ENCODE assay signal across 20 mouse cellular contexts in the genomic region with DNA sequence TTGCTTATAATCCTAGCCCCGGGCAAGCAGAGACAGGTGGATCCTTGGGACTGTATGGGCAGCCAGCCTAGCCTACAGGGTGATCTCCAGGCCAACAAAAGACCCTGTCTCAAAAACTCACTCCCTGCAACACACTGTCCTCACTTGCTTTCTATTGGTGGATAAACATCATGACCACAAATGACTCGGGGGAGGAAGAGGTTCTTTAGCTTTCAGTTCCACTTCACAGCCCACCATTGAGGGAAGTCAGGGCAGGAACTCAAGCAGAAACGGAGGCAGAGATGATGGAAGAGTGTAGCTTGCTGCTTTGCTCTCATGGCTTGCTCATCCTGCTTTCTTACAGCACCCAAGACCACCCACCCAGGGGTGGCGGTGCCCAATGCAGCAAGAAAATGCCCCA. TPM values are rescaled to one million over a fixed set of nuclear protein-coding genes. Genes with fewer than 3 reads are reported as not detected.
DNase-seq lines count a peak whose midpoint lies in the region; ATAC-seq and TF ChIP-seq lines count a peak whose summit lies in the region.
"Had no signal": no experiment of that assay in that cellular context is flagged by ENCODE, and none has a peak within 500 bp of the region (broad histone marks: within the 10 kb centered on the region; RNA-seq: fewer than 3 reads in every experiment).

No protein-coding gene starts in this region.

- no peak for TF ChIP-seq POLR2A in CH12.LX (IDR thresholded peaks at IDR 0.05; ENCODE audit: low read depth, low read length)
- TF ChIP-seq POLR2A in kidney, adult 2 months (IDR thresholded peaks at IDR 0.05; ENCODE audit: low read depth, low read length), result no peak

- H3K27ac ChIP-seq in CH12.LX (ENCODE audit: insufficient read depth, low read depth), result no peak overlapping the region
- no peak overlapping the region for H3K27ac ChIP-seq in kidney, adult 2 months (ENCODE audit: insufficient read depth, low read depth, low read length)
- no peak overlapping the region for H3K27ac ChIP-seq in forebrain, postnatal 0 days (ENCODE audit: low read depth, low read length)
- H3K27ac ChIP-seq: embryonic facial prominence, embryonic 10.5 days; embryonic facial prominence, embryonic 12.5 days had no signal

- in situ Hi-C loops in CH12.LX (cut with MboI; ENCODE audit: low pct_ligation_motif_present, low pct_unique_long_range_greater_than_20kb, low sequenced_read_pairs), result no loop called here

- no peaks in the 10 kb centered on the region for H3K79me2 ChIP-seq in CH12.LX (replicated peaks; ENCODE audit: control insufficient read depth, extremely low read depth, insufficient read depth, poor library complexity, severe bottlenecking)

- TF ChIP-seq EP300 in CH12.LX (IDR thresholded peaks at IDR 0.05; ENCODE audit: low read length), result no peak

- ATAC-seq in megakaryocyte, adult 5-6 weeks (ENCODE audit: poor library complexity, severe bottlenecking), result 0 out of 2 replicates have a peak, but pooled peaks have one; percentile 38
- ATAC-seq in forebrain, postnatal 0 days, result no peak
- ATAC-seq: CD4-positive, CD25-positive, alpha-beta regulatory T cell, adult 4 months; forebrain, embryonic 14.5 days; forebrain, embryonic 16.5 days had no signal

- H3K4me3 ChIP-seq in CH12.LX (replicated peaks in 1 of 3; ENCODE audit: low read depth in 2 of 3, low read length in 2 of 3, poor library complexity in 1 of 3), result no peak overlapping the region
- no peak overlapping the region for H3K4me3 ChIP-seq in kidney, adult 2 months (ENCODE audit: insufficient read depth, low read depth, low read length)
- H3K4me3 ChIP-seq in forebrain, postnatal 0 days (ENCODE audit: low read depth, low read length), result no peak overlapping the region
- H3K4me3 ChIP-seq: embryonic facial prominence, embryonic 10.5 days; embryonic facial prominence, embryonic 12.5 days had no signal

- dilution Hi-C loops in CH12.LX (cut with MboI; ENCODE audit: extremely low pct_ligation_motif_present, extremely low pct_unique_long_range_greater_than_20kb, low sequenced_read_pairs), result no loop called here

- H3K27me3 ChIP-seq in CH12.LX (replicated peaks), result no peaks in the 10 kb centered on the region
- H3K27me3 ChIP-seq in kidney, adult 2 months (replicated peaks; ENCODE audit: control insufficient read depth, insufficient read depth, low read length), result no peaks in the 10 kb centered on the region
- H3K27me3 ChIP-seq in forebrain, postnatal 0 days (ENCODE audit: insufficient read depth, low read length), result no peaks in the 10 kb centered on the region
- H3K27me3 ChIP-seq: embryonic facial prominence, embryonic 12.5 days had no signal

- 58% methylated on average over 4 of the region's 4 CpGs for WGBS in kidney, adult 2 months
- 67% methylated on average over 4 of the region's 4 CpGs for WGBS in forebrain, postnatal 0 days

- H3K9ac ChIP-seq in CH12.LX (ENCODE audit: insufficient read depth, low read depth), result no peak overlapping the region
- H3K9ac ChIP-seq in forebrain, postnatal 0 days, result no peak overlapping the region
- H3K9ac ChIP-seq: embryonic facial prominence, embryonic 12.5 days had no signal

- DNase-seq in CH12.LX (ENCODE audit: extremely low read depth), result no peak
- DNase-seq in kidney, adult 2 months, result no peak
- no peak for DNase-seq in adipocyte (ENCODE audit: low spot score)
- DNase-seq in forebrain, postnatal 0 days, result no peak
- DNase-seq: adrenal gland, adult 8-10 months; adrenal gland, postnatal 14 days; adrenal gland, postnatal 36 days; B cell, adult 2 months; cerebellum, adult 11-12 months; cerebellum, adult 2 months; cerebellum, adult 9-10 months; cerebellum, postnatal 10 days; cerebellum, postnatal 25 days had no signal

- H3K4me1 ChIP-seq in CH12.LX (ENCODE audit: control insufficient read depth in 1 of 2, insufficient read depth in 2 of 2), result peaks cover 0 to 9% of the 10 kb centered on the region in 2 experiments; a peak in 3 of 4 replicates
- no peaks in the 10 kb centered on the region for H3K4me1 ChIP-seq in kidney, adult 2 months (ENCODE audit: control insufficient read depth, insufficient read depth, low read length)
- no peaks in the 10 kb centered on the region for H3K4me1 ChIP-seq in forebrain, postnatal 0 days (ENCODE audit: insufficient read depth)
- H3K4me1 ChIP-seq: embryonic facial prominence, embryonic 10.5 days; embryonic facial prominence, embryonic 12.5 days had no signal

- no peaks in the 10 kb centered on the region for H3K9me3 ChIP-seq in CH12.LX (replicated peaks; ENCODE audit: low read length)
- no peaks in the 10 kb centered on the region for H3K9me3 ChIP-seq in forebrain, postnatal 0 days (ENCODE audit: low read length)
- H3K9me3 ChIP-seq: embryonic facial prominence, embryonic 10.5 days; embryonic facial prominence, embryonic 12.5 days had no signal

- TF ChIP-seq CTCF in CH12.LX (conservative IDR thresholded peaks at IDR 0.05 in 1 of 2, IDR thresholded peaks at IDR 0.05 in 1 of 2; ENCODE audit: low read depth in 2 of 2, low read length in 2 of 2), result no peak
- no peak for TF ChIP-seq CTCF in kidney, adult 2 months (conservative IDR thresholded peaks at IDR 0.05; ENCODE audit: insufficient read depth, insufficient read length, low read depth, low read length)
- TF ChIP-seq CTCF in forebrain, postnatal 0 days (IDR thresholded peaks at IDR 0.05; ENCODE audit: low read depth), result no peak

- no peaks in the 10 kb centered on the region for H3K36me3 ChIP-seq in CH12.LX (replicated peaks in 1 of 2; ENCODE audit: control insufficient read depth in 1 of 2, insufficient read depth in 1 of 2, low read length in 1 of 2)
- H3K36me3 ChIP-seq in kidney, adult 2 months (ENCODE audit: control insufficient read depth, insufficient read depth, low read length), result no peaks in the 10 kb centered on the region
- no peaks in the 10 kb centered on the region for H3K36me3 ChIP-seq in forebrain, postnatal 0 days (ENCODE audit: insufficient read depth)
- H3K36me3 ChIP-seq: embryonic facial prominence, embryonic 10.5 days; embryonic facial prominence, embryonic 12.5 days had no signal

- no peak for TF ChIP-seq RAD21 in CH12.LX (IDR thresholded peaks at IDR 0.05; ENCODE audit: low read depth, low read length)

- H3K4me2 ChIP-seq in CH12.LX (ENCODE audit: insufficient read depth, low read depth, poor library complexity, severe bottlenecking), result peak overlapping the region; percentile 22; the same call in 1 of the 2 replicates
- H3K4me2 ChIP-seq in forebrain, postnatal 0 days (ENCODE audit: low read depth), result no peak overlapping the region
- H3K4me2 ChIP-seq: embryonic facial prominence, embryonic 12.5 days had no signal

TF ChIP-seq in CH12.LX, 34 proteins besides CTCF, POLR2A, EP300 and RAD21:
- TF ChIP-seq TCF12 (IDR thresholded peaks at IDR 0.05; ENCODE audit: low read depth, low read length) (no peak), CHD1 (IDR thresholded peaks at IDR 0.05; ENCODE audit: low read depth, low read length) (no peak), NRF1 (IDR thresholded peaks at IDR 0.05; ENCODE audit: low read depth, low read length) (no peak), E2F4 (IDR thresholded peaks at IDR 0.05; ENCODE audit: insufficient replicate concordance, low read depth, low read length) (no peak), HCFC1 (IDR thresholded peaks at IDR 0.05; ENCODE audit: low read depth, low read length) (no peak)

RNA-seq across cellular contexts. Expression of a gene that starts 17.3 kb away (rescaled TPM):
- total RNA-seq in CH12.LX (2012; rRNA removed) (not detected in 2 replicates), CH12.LX (2014; rRNA removed) (not detected in 2 replicates)
- polyA plus RNA-seq in CH12.LX (2012; ENCODE audit: insufficient read length, low read depth), result not detected in 2 replicates
- total RNA-seq in megakaryocyte, adult 5-6 weeks (2015), result 0.07 and 0.14 TPM in 2 replicates
- total RNA-seq in megakaryocyte, adult 5-6 weeks (2017), result 0.28 and 0.70 TPM in 2 replicates
- 2.5 and 2.6 TPM in 2 replicates for polyA plus RNA-seq in kidney, adult 2 months (2012; rRNA removed)
- total RNA-seq in forebrain, postnatal 0 days (2014; rRNA removed), result 14.3 and 15.4 TPM in 2 replicates
- 12.5 and 17.0 TPM in 2 replicates for polyA plus RNA-seq in forebrain, postnatal 0 days (2015; fragmentation: Nextera tagmentation; extraction: Ambion mirVana)
- total RNA-seq: MEL had no signal

RNA-seq across cellular contexts. Expression of a gene that starts 45.9 kb away (rescaled TPM):
- 9.8 and 10.3 TPM in 2 replicates for total RNA-seq in CH12.LX (2012; rRNA removed)
- 17.5 and 20.3 TPM in 2 replicates for total RNA-seq in CH12.LX (2014; rRNA removed)
- polyA plus RNA-seq in CH12.LX (2012; ENCODE audit: insufficient read length, low read depth), result 11.1 and 12.3 TPM in 2 replicates
- 9.7 and 10.0 TPM in 2 replicates for total RNA-seq in megakaryocyte, adult 5-6 weeks (2015)
- total RNA-seq in megakaryocyte, adult 5-6 weeks (2017), result 9.6 and 11.3 TPM in 2 replicates
- 11.4 and 13.7 TPM in 2 replicates for polyA plus RNA-seq in kidney, adult 2 months (2012; rRNA removed)
- 27.2 and 28.9 TPM in 2 replicates for total RNA-seq in forebrain, postnatal 0 days (2014; rRNA removed)
- polyA plus RNA-seq in forebrain, postnatal 0 days (2015; fragmentation: Nextera tagmentation; extraction: Ambion mirVana), result 12.5 and 13.9 TPM in 2 replicates

RNA-seq across cellular contexts. Expression of a gene that starts 47.2 kb away (rescaled TPM):
- total RNA-seq in CH12.LX (2012; rRNA removed) (1.2 and 1.6 TPM in 2 replicates), CH12.LX (2014; rRNA removed) (2.5 and 3.6 TPM in 2 replicates)
- 1.9 and 3.1 TPM in 2 replicates for polyA plus RNA-seq in CH12.LX (2012; ENCODE audit: insufficient read length, low read depth)
- 7.0 and 9.8 TPM in 2 replicates for total RNA-seq in megakaryocyte, adult 5-6 weeks (2015)
- 8.6 TPM in 2 replicates for total RNA-seq in megakaryocyte, adult 5-6 weeks (2017)
- 52.6 and 55.0 TPM in 2 replicates for polyA plus RNA-seq in kidney, adult 2 months (2012; rRNA removed)
- 13.2 and 13.6 TPM in 2 replicates for total RNA-seq in forebrain, postnatal 0 days (2014; rRNA removed)
- polyA plus RNA-seq in forebrain, postnatal 0 days (2015; fragmentation: Nextera tagmentation; extraction: Ambion mirVana), result 8.6 and 11.1 TPM in 2 replicates
